Mouse (Mus musculus): ENCODE results near the gene Cyp2d22. TPM values are rescaled to one million over a fixed set of nuclear protein-coding genes. Genes with fewer than 3 reads are reported as not detected.
A peak's percentile ranks its signal among the peaks of the same experiment; 100 is the strongest.

The Cyp2d22 gene
- polyA plus RNA-seq, 1 experiment from 2014 or later: 5.5 TPM

DNA sequence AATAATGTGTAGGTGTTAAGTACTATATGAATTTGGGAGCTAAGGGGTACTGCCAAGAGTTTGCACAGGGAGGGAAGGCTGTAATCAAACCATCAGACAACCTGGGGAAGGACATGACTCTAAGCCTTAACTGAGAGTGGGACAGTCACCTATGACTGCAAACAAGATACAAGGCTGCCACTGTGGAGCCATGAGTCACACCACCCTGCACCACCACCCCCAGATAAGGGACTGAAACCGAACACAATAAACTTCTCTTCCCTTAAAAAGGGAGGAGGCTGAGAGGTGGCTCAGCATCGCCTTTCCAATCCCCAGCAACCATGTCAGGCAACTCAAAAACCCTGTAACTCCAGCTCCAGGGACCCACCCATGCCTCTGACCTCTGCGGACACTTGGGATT is 28.6 kb downstream of the Cyp2d22 start:
- DNase-seq (no peak), ATAC-seq (ENCODE audit: insufficient read depth) (no peak)
- H3K27ac ChIP-seq (ENCODE audit: low read depth): no peak overlapping the region
- peaks cover 3% of the 10 kb centered on the region; the same call in 1 of the 2 replicates for H3K4me1 ChIP-seq (ENCODE audit: insufficient read depth)
- H3K9ac ChIP-seq: no peak overlapping the region
- WGBS: 74% methylated on average over 3 of the region's 3 CpGs
- H3K4me2 ChIP-seq: no peak overlapping the region
- H3K27me3 ChIP-seq (ENCODE audit: insufficient read depth, low read length): no peaks in the 10 kb centered on the region
- no peak overlapping the region for H3K4me3 ChIP-seq (ENCODE audit: low read depth, low read length)
- peaks cover 45% of the 10 kb centered on the region for H3K36me3 ChIP-seq (ENCODE audit: insufficient read depth)
- TF ChIP-seq CTCF (IDR thresholded peaks at IDR 0.05; ENCODE audit: low read depth): no peak
- H3K9me3 ChIP-seq (ENCODE audit: low read depth, low read length): no peaks in the 10 kb centered on the region

DNA sequence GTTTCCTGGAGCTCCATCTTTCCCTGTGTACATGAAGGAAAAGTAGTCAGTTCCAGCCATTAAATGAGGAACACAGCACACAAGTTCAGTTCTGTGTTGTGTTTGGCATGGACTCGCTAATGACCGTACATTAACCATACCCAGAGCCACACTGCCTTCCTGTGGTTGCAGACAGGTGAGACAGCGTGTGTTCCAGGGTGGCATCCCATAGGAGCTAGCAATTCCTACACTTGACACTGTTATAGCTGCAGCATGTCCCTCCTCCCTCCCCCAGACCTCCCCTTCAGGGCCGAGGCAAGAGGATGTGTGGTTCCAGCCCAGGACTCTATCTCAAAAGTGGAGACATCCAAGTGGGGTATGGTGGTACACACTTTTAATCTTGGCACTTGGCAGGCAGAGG is 29.7 kb downstream of the Cyp2d22 start:
- H3K36me3 ChIP-seq (ENCODE audit: insufficient read depth): peaks cover 45% of the 10 kb centered on the region
- no peak overlapping the region for H3K9ac ChIP-seq
- no peaks in the 10 kb centered on the region for H3K9me3 ChIP-seq (ENCODE audit: low read depth, low read length)
- H3K4me2 ChIP-seq: no peak overlapping the region
- H3K27ac ChIP-seq (ENCODE audit: low read depth): no peak overlapping the region
- H3K27me3 ChIP-seq (ENCODE audit: insufficient read depth, low read length): no peaks in the 10 kb centered on the region
- no peak for ATAC-seq (ENCODE audit: insufficient read depth)
- H3K4me3 ChIP-seq (ENCODE audit: low read depth, low read length): no peak overlapping the region
- H3K4me1 ChIP-seq (ENCODE audit: insufficient read depth): peaks cover 3% of the 10 kb centered on the region; the same call in 1 of the 2 replicates
- no peak for DNase-seq
- no peak for TF ChIP-seq CTCF (IDR thresholded peaks at IDR 0.05; ENCODE audit: low read depth)
- WGBS: 82% methylated on average over 4 of the region's 4 CpGs

DNA sequence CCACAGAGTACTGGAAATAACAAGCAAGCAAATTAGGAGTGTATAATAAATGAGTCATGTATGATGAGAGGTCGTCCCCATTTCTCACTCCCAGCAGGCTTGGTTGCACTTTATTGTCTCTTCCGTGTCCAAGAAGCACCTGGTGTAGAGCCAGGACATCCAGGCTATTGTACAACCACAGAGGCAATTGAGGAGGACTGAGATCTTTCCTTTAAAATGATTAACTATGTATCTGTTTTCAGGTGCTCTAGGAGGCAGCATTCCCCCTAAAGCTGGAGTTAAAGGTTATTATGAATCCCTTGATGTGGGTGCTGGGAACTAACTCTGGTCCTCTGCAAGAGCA is 31.1 kb downstream of the Cyp2d22 start:
- no peaks in the 10 kb centered on the region for H3K9me3 ChIP-seq (ENCODE audit: low read depth, low read length)
- H3K4me3 ChIP-seq (ENCODE audit: low read depth, low read length): no peak overlapping the region
- H3K27ac ChIP-seq (ENCODE audit: low read depth): no peak overlapping the region
- H3K36me3 ChIP-seq (ENCODE audit: insufficient read depth): peaks cover 45% of the 10 kb centered on the region
- H3K4me1 ChIP-seq (ENCODE audit: insufficient read depth): peaks cover 3% of the 10 kb centered on the region; the same call in 1 of the 2 replicates
- 81% methylated on average over 2 of the region's 2 CpGs for WGBS
- no peak overlapping the region for H3K4me2 ChIP-seq
- TF ChIP-seq CTCF (IDR thresholded peaks at IDR 0.05; ENCODE audit: low read depth): no peak
- ATAC-seq (ENCODE audit: insufficient read depth) (no peak), DNase-seq (no peak)
- no peak overlapping the region for H3K9ac ChIP-seq
- no peaks in the 10 kb centered on the region for H3K27me3 ChIP-seq (ENCODE audit: insufficient read depth, low read length)

DNA sequence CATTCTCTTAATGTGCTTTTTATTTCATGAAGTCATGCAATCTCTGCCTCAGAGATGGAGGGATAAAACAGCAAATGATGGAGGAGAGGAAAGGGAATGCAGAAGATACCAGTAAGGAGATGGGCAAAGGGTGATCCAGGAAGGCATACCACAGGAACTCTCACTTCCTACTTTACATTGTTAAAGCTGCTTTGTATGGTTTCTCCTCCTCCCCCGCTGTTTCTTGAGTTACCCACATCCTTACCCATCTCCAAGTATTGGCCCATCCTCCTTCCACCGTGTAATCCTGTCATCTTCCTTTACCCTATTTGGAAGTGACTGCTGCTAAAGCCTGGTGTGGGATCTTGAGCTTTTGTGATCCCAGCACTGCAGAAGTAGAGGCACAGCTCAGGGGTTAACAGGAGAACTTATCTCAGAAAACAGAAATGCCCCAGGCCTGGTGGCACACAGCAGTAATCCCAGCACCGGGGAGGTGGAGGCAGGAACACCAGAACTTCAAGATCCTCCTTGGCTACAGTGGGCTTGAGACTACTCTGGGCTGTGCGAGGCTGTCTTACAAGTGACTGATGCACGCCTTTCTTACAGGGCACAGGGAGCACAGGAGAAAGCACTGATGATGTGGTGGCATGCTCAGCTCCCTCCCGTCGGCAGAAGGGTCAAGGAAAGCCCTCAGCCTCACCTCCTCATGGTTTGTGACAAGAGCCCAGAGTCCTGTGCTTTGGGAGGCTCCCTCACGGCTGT is 31.6 kb downstream of the Cyp2d22 start:
- DNase-seq: no peak
- Histone ChIP-seq H3K4me2 (no peak overlapping the region), H3K27ac (ENCODE audit: low read depth) (no peak overlapping the region), H3K4me1 (ENCODE audit: insufficient read depth) (peaks cover 3% of the 10 kb centered on the region; the same call in 1 of the 2 replicates), H3K36me3 (ENCODE audit: insufficient read depth) (peaks cover 45% of the 10 kb centered on the region), H3K9ac (no peak overlapping the region), H3K4me3 (ENCODE audit: low read depth, low read length) (no peak overlapping the region), H3K27me3 (ENCODE audit: insufficient read depth, low read length) (no peaks in the 10 kb centered on the region), H3K9me3 (ENCODE audit: low read depth, low read length) (no peaks in the 10 kb centered on the region)
- 85% methylated on average over 8 of the region's 8 CpGs for WGBS
- no peak for ATAC-seq (ENCODE audit: insufficient read depth)
- TF ChIP-seq CTCF (IDR thresholded peaks at IDR 0.05; ENCODE audit: low read depth): no peak

DNA sequence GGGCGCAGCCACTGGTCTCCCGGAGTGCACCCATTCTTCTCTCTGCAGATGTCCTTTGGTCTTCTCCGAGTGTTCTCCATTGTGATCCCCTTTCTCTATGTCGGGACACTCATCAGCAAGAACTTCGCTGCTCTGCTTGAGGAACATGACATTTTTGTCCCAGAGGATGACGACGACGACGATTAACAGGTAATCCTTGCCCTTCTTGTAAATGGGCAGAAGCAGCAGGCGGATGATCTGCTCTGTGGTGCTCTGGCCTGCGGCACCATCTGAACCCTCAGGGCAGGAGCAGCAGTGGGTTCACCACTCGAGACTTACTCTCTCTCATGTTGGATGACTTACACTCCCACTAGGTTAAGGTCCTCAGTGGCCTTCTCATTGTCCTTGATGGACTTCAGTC is 32.2 kb downstream of the Cyp2d22 start:
- DNase-seq (no peak), ATAC-seq (ENCODE audit: insufficient read depth) (no peak)
- Histone ChIP-seq H3K9me3 (ENCODE audit: low read depth, low read length) (no peaks in the 10 kb centered on the region), H3K4me2 (no peak overlapping the region), H3K27me3 (ENCODE audit: insufficient read depth, low read length) (no peaks in the 10 kb centered on the region), H3K36me3 (ENCODE audit: insufficient read depth) (peaks cover 45% of the 10 kb centered on the region), H3K4me1 (ENCODE audit: insufficient read depth) (peaks cover 3% of the 10 kb centered on the region; the same call in 1 of the 2 replicates), H3K9ac (no peak overlapping the region), H3K4me3 (ENCODE audit: low read depth, low read length) (no peak overlapping the region), H3K27ac (ENCODE audit: low read depth) (no peak overlapping the region)
- TF ChIP-seq CTCF (IDR thresholded peaks at IDR 0.05; ENCODE audit: low read depth): no peak
- WGBS: 91% methylated on average over 12 of the region's 12 CpGs

DNA sequence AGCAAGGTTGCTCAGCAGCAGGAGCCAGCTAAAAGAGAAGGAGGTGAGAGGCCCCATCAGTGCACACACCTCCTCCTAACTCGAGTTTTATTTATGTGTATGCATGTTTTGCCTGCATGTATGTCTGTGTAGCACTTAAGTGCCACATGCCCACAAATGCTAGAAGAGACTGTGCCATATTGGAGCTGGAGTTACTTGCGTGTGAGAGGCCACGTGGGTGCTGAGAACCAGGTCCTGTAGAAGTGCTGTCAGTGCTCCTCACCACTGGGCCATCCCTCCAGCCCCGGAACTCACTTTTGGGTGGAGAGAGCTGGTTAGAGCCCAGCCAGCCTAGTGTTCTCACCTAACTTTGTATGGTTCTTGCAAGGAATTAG is 32.8 kb downstream of the Cyp2d22 start:
- TF ChIP-seq CTCF (IDR thresholded peaks at IDR 0.05; ENCODE audit: low read depth): no peak; the same call in 1 of the 2 replicates
- no peak for DNase-seq
- H3K36me3 ChIP-seq (ENCODE audit: insufficient read depth): peaks cover 45% of the 10 kb centered on the region
- no peaks in the 10 kb centered on the region for H3K27me3 ChIP-seq (ENCODE audit: insufficient read depth, low read length)
- no peak overlapping the region for H3K27ac ChIP-seq (ENCODE audit: low read depth)
- peak overlapping the region; percentile 87 for H3K4me2 ChIP-seq
- peak overlapping the region; percentile 58 for H3K4me3 ChIP-seq (ENCODE audit: low read depth, low read length)
- WGBS: 79% methylated on average over 4 of the region's 4 CpGs
- peak overlapping the region; percentile 62 for H3K9ac ChIP-seq
- H3K9me3 ChIP-seq (ENCODE audit: low read depth, low read length): no peaks in the 10 kb centered on the region
- H3K4me1 ChIP-seq (ENCODE audit: insufficient read depth): peaks cover 3% of the 10 kb centered on the region; the same call in 1 of the 2 replicates
- ATAC-seq (ENCODE audit: insufficient read depth): no peak

DNA sequence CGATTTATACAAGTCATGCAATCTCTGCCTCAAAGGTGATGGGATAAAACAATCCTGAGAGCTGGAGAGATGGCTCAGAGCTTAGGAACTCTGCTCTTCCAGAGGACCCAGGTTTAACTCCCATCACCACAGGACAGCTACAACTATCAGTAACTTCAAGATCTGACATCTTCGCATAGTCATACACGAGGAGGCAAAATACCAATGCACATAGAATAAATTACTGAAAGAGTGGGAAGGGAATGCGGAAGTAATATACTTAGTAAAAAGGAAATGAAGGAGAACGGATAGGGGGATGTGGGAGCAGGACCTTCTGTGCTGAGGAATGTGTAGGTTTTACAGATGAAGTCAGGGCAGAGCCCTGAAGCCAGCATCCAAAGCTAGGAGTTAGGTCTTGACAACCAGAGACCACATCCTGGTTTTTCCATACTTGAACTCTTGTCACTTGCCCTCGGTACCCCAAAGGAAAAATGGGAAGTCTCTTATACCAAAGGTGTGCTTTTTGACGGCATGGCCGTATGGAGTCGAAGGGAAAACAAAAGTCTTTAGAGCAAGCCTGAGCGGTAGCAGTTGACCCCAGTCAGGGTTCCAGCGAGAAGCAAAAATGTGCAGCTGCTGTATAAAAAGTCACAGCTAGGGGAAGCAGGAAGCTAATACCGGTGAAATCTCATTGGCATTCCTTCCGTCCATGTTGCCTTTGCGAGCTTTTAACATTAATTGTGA is 33.3 kb downstream of the Cyp2d22 start:
- DNase-seq (peak; percentile 20), ATAC-seq (ENCODE audit: insufficient read depth) (no peak)
- WGBS: 43% methylated on average over 14 of the region's 14 CpGs
- peak overlapping the region; percentile 58 for H3K4me3 ChIP-seq (ENCODE audit: low read depth, low read length)
- H3K36me3 ChIP-seq (ENCODE audit: insufficient read depth): peaks cover 41% of the 10 kb centered on the region
- peaks cover 3% of the 10 kb centered on the region; the same call in 1 of the 2 replicates for H3K4me1 ChIP-seq (ENCODE audit: insufficient read depth)
- H3K27me3 ChIP-seq (ENCODE audit: insufficient read depth, low read length): no peaks in the 10 kb centered on the region
- peak overlapping the region; percentile 87 for H3K4me2 ChIP-seq
- peak overlapping the region; percentile 62 for H3K9ac ChIP-seq
- no peaks in the 10 kb centered on the region for H3K9me3 ChIP-seq (ENCODE audit: low read depth, low read length)
- peak overlapping the region; percentile 42; the same call in 1 of the 2 replicates for H3K27ac ChIP-seq (ENCODE audit: low read depth)
- TF ChIP-seq CTCF (IDR thresholded peaks at IDR 0.05; ENCODE audit: low read depth): peak; percentile 28
